Mouse (Mus musculus): Measurements from ENCODE around the gene Ndufs6.

DNA sequence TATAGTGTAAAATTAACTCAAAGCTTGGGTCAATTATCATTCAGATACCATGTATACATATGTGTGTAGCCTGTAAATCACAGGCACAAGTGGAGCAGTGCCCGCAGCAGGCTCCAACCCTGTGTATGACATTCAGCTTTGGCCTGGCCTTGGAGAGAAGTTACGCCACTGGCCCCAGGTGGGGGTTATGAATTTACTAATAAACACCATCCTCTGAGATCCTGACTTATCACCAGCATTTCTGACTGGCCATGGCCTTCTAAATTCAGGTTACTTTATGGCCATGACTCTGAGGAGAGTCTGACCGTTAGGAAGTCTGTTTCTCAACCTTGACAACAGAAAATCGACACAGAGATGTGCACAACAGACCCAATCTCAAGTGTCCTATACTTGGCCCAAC, 4.9 kb downstream of the Ndufs6 start:
- TF ChIP-seq POLR2A (IDR thresholded peaks at IDR 0.05; ENCODE audit: borderline replicate concordance, low read depth, low read length) (no peak), CTCF (IDR thresholded peaks at IDR 0.05; ENCODE audit: low read depth, low read length) (no peak)
